Mouse (Mus musculus): ENCODE measurements at regions not wholly inside any gene's neighbourhood (a gene's known extent, or its start where the extent isn't known, plus 50 kb on each side); places are given as distances from the start of the nearest gene placed in this dataset.
"Not testable (repeated sequence)": the region's sequence is repeated elsewhere in the genome, so short reads cannot be mapped to it uniquely, and the experiment has no call there.

DNA sequence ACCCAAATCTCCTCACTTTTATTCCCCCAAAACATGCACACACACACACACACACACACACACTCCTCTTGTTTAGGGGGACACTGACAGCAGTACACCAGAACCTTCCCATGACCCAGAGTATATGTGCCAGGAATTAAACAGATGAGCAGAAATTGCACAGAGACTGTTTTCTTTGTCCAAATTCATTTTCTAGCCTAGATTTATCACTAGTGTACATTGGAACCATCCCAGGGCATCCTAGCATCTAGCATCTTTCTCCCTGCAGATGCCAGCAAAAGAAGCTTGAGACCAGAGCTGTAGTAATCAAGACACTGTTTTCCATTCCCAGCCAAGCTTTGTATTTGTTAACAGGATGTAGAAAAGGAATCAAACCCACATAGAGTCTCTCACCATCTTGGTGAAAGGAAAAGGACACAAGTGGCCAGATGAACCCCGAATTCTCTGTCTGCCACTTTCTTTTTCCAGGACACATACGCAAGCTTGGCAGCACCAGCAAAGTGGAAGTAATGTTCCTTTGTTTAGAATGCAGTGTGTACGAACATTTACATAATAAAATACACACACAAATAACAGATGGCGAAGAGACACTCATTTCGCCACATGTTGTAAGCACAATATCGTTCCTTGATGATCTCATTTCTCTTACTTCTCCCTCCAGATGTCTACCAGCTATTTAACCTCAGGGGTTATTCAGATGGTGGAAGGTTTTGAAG is 250.3 kb upstream of the Gm11146 start:
- DNase-seq (ENCODE audit: low spot score in 2 of 2): no peak

DNA sequence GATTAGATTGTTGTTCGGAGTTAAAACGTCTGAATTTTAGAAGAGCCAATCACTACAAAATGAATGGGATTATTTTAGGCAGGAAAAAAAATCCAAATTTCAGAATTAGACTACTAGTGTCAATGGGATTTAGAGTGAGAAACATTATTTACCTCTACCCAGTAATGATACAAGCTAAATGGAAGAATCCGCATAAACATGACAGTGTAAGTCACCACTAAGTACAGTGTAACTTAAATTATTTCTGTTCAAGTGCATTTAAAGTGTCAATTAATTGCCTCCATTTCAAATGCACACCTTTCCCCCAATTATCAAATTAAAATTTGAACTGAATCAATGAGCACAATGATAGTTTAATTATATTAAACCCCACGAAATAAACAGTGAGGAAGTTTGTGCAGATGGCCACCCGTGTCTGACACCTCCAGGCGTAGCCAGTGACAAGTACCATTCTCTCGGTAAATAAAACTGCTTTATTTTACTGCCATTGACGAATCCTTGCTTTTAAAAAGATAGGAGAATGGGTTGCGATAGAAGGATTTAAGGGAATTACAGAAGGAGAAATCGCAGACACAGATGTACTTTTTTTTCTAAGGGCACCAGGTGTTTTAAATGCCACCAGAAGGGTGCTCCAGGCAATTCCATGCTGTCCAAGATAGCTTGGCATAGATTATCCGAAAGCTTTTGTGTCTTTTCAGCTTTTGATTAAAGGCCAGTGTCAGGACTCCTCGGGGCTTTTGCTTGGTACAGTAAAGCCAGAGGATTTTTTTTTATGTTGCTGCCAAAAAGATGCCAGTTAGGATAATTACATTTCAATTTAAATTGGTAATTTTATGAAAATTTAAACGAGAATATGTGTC is 249.5 kb upstream of the Gm11146 start:
- no peak for DNase-seq (ENCODE audit: low spot score in 2 of 2)

- DNase-seq (ENCODE audit: low spot score in 2 of 2): no peak
Measured at GRCm38 (mm10) chr16:77835767-77836166, 233.9 kb upstream of the Gm11146 start.

GRCm38 (mm10) chr16:77827322-77828117 is 225.6 kb upstream of the Gm11146 start:
- no peak for DNase-seq (ENCODE audit: low spot score in 2 of 2)

DNA sequence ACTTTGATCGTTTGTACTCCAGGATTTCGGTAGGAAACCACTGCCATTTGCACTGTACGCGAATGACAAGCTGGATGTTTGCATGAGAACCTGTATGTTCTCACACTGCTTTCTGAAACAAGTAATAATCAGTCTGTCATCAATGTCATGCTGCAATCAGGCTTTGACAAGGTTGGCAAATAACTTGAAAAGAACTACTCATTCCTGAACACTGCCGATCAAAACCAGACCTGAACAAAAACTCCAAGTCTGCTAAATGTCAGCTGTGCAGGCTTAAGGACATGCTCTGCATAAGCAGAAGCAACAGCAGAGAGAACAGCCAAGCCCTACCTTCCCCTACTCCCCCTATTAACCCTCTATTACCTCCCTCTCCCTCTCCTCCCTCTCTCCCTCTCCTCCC is 197.8 kb upstream of the Gm11146 start:
- no peak for DNase-seq (ENCODE audit: low spot score in 2 of 2)

DNA sequence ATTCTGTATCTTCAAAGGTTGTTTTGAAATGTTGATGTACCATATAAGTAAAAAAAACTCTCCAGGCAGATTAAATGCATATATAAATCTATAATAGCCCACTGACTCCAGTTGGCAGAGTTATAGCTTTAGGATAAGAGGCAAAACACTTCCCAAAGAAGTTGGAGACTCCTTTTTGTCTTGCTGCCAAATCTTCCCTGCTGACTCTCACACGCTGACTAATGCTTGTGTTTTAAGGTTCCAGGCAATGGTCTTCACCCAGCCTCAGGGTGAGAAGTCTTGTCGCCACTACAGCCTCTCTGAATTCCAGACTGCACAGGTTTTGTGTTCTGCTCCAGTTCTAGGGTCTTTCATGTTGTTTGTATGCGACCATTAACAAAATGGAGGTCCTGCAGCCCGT is 195.0 kb upstream of the Gm11146 start:
- no peak for DNase-seq (ENCODE audit: low spot score in 2 of 2)

DNA sequence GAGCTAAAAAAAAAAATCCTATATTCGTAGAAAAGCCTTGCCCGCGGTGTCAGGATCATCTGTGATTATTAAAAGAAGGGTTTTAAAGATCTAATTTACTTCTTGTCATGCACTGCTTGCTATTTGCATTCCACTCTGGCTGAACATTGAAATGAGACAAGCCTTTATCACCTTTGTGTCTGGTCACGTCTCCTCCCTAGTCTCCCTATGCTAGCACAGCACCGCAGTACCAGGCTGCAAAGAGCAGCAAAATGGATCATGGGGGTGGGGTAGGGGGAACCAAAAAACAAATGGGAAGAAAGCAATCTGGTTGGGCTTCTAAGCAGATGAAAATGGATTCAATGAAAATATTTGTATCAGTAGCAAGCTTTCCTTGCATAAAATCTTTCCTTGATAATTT is 187.8 kb upstream of the Gm11146 start:
- no peak for DNase-seq (ENCODE audit: low spot score in 2 of 2)

GRCm38 (mm10) chr16:77789206-77789605 is 187.3 kb upstream of the Gm11146 start:
- DNase-seq (ENCODE audit: low spot score in 2 of 2): no peak

DNA sequence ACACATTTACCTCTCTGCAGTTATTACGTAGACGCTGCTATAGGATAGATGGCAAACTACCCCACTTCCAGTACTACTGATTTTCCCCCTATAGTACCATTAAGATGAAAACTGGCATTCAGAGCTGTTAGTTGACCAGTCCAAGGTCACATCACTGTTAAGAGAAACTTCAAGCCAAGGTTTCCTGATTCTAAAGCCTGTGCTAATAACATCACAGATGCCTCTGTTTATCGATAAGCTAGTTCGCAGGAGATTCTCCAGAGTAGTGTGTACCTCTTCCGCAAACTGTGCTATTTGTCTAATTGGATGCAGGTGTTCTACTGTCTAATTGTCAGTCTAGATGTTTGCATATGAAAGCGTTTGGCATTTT is 186.9 kb upstream of the Gm11146 start:
- DNase-seq (ENCODE audit: low spot score in 2 of 2): no peak

DNA sequence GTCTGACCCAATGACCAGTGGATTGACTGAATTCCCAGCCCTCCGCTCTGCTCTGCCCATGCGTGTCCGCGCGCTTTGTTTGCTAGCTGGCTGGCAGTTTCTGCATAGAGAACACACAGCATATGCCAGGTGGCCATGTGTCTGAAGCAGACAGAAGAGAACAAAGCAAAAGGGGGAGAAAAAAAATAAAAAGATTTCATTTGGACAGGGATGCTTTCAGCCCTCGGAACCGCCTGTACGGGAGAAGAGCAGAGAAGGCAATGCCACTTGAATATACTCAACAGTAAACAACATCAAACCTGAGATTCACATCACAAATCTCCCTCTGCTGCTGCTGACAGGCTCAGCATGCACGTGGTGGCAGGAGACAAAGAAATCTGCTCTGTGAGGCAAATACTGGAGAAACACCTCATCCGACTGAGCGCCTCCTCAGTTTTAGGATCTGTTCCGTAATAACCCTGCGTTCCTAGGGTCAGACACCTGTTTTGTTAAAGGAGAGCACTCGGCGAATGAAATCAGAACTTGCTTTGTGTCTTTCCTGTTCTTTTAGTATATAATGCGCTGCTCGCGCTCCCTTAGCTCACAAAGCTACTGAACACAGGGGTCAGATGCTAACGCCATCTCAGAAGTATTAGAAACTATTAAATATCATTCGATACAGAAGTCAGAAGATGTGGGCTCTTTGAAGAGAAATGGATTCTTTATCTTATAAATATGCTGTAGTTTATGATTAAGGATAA is 186.3 kb upstream of the Gm11146 start:
- no peak for DNase-seq (ENCODE audit: low spot score in 2 of 2)

DNA sequence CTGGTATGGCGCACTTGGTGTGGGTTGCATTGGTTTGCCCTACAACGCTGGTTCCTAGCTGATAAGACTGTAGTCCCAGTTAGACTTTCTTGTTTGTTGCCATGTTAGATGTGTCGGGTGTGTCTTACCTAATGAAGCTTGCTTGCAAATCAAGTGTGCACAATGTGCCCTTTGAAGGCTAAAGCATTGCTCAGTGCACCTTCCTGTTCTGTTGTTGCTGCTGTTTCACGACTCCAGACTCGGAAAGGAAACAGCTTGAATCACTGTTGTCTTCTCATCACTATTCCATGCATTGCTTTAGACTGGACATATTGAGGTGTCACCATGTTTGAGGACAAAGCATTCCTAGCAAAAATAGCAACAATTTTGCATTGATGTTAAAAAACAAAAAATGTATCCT is 185.1 kb upstream of the Gm11146 start:
- DNase-seq (ENCODE audit: low spot score in 2 of 2): no peak

GRCm38 (mm10) chr16:77779019-77779418 is 177.1 kb upstream of the Gm11146 start:
- DNase-seq (ENCODE audit: low spot score in 2 of 2): no peak

- no peak for DNase-seq (ENCODE audit: low spot score in 2 of 2)
Measured at GRCm38 (mm10) chr16:77772075-77772474, 170.2 kb upstream of the Gm11146 start.

GRCm38 (mm10) chr16:77760926-77761347 is 159.0 kb upstream of the Gm11146 start:
- DNase-seq (ENCODE audit: low spot score in 2 of 2): no peak

- no peak for DNase-seq (ENCODE audit: low spot score in 2 of 2)
Measured at GRCm38 (mm10) chr16:77760479-77760878, 158.6 kb upstream of the Gm11146 start.

- DNase-seq (ENCODE audit: low spot score in 2 of 2): no peak
Measured at GRCm38 (mm10) chr16:77759997-77760396, 158.1 kb upstream of the Gm11146 start.

GRCm38 (mm10) chr16:77754882-77755281 is 153.0 kb upstream of the Gm11146 start:
- DNase-seq (ENCODE audit: low spot score in 2 of 2): no peak

GRCm38 (mm10) chr16:77749474-77749873 is 147.6 kb upstream of the Gm11146 start:
- no peak for DNase-seq (ENCODE audit: low spot score in 2 of 2)

DNA sequence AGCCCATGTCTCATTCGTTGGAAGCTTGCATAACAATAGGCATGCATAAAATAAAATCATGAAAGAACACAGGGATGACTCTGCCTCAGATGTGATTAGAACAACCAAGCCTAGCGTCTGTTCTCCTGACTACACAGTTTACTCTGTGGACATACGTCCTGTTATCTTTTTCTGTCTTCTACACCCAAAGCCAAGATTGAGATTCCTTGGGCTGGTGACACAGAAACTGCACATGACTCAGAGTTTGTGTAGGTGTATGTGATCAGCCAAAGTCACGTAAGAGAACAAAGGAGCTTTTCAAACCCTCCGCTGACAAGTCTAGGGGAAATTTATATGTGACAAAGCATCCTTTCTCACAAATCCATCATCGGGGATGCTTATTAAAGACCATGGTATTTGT is 141.9 kb upstream of the Gm11146 start:
- DNase-seq (ENCODE audit: low spot score in 2 of 2): no peak

DNA sequence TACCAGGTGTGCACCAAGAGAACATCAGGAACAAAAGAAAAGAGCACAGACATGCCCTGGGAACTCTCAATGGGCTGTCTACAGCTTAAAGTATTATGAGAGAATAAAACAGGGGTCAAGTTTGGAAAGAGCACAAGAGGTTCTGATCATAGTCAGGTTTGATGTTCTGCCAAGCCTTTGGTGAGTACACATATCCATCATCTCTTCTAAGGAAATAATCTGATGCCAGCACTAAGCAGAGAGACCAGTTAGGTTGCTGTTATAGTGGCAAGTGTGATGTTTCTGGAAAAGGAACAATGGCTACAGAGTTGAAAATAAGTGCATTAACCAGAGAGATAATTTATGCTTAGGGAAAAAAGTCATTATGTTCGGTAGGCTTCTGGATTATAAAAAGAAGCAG is 136.9 kb upstream of the Gm11146 start:
- DNase-seq (ENCODE audit: low spot score in 2 of 2): no peak

DNA sequence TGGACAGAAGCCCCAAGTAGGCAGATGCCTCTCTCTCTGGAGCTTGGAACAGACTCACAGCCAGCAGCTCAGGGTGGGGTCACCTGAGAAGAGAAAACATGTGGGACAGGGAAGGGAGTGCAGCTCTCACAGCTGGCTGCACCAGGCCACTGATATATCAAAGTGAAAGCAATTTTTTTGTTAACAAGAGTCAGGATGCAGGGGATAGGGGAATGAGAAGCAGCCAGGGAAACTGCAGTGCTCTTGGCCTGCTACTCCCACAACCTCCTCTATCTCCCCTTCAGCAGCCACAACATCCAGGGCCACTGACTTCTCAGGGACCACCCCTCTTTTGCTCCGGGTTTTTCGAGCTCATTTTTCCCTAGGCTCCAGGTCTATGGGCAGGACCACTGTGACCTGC is 117.5 kb upstream of the Gm11146 start:
- no peak for DNase-seq (ENCODE audit: low spot score in 2 of 2)

GRCm38 (mm10) chr16:77717766-77718165 is 115.9 kb upstream of the Gm11146 start:
- not testable (repeated sequence) for DNase-seq (ENCODE audit: low spot score in 2 of 2)
